Mouse (Mus musculus): ENCODE data around the gene Acbd4. TPM values are rescaled to one million over a fixed set of nuclear protein-coding genes. Genes with fewer than 3 reads are reported as not detected.

The Acbd4 gene
- polyA plus RNA-seq (2014; fragmentation: Illumina TruSeq; extraction: RNeasy Lipid Tissue Mini Kit (QIAGEN cat#74804); ENCODE audit: low read depth, low replicate concordance), result 7.2 TPM

GRCm38 (mm10) chr11:103101481-103101865, at the start of gene Acbd4, which contains the start of gene Plcd3:
Gene Acbd4, plus strand, starts transcription at chr11:103101682.
Gene Plcd3, minus strand, starts transcription at chr11:103101658.

GRCm38 (mm10) chr11:103116008-103116818, 14.7 kb downstream of the Acbd4 start, which contains the start of gene Hexim1:
Gene Hexim1, plus strand, starts transcription at chr11:103116231.

GRCm38 (mm10) chr11:103131701-103132575, 30.5 kb downstream of the Acbd4 start, which contains the start of gene Hexim2:
Gene Hexim2, plus strand, starts transcription at chr11:103132429.

Other genes starting within 250 kb of the Acbd4 start
- 36.6 TPM for gene Eftud2, start 220.7 kb upstream of the Acbd4 start, polyA plus RNA-seq (2014; fragmentation: Illumina TruSeq; extraction: RNeasy Lipid Tissue Mini Kit (QIAGEN cat#74804); ENCODE audit: low read depth, low replicate concordance)
- 0.41 TPM for gene Ccdc103, start 220.5 kb upstream of the Acbd4 start, polyA plus RNA-seq (2014; fragmentation: Illumina TruSeq; extraction: RNeasy Lipid Tissue Mini Kit (QIAGEN cat#74804); ENCODE audit: low read depth, low replicate concordance)
- not detected for gene Fam187a, start 216.5 kb upstream of the Acbd4 start, polyA plus RNA-seq (2014; fragmentation: Illumina TruSeq; extraction: RNeasy Lipid Tissue Mini Kit (QIAGEN cat#74804); ENCODE audit: low read depth, low replicate concordance)
- 0.76 TPM for gene Gfap, start 200.8 kb upstream of the Acbd4 start, polyA plus RNA-seq (2014; fragmentation: Illumina TruSeq; extraction: RNeasy Lipid Tissue Mini Kit (QIAGEN cat#74804); ENCODE audit: low read depth, low replicate concordance)
- not detected for gene Kif18b, start 176.6 kb upstream of the Acbd4 start, polyA plus RNA-seq (2014; fragmentation: Illumina TruSeq; extraction: RNeasy Lipid Tissue Mini Kit (QIAGEN cat#74804); ENCODE audit: low read depth, low replicate concordance)
- gene C1ql1, start 155.0 kb upstream of the Acbd4 start, polyA plus RNA-seq (2014; fragmentation: Illumina TruSeq; extraction: RNeasy Lipid Tissue Mini Kit (QIAGEN cat#74804); ENCODE audit: low read depth, low replicate concordance), result 0.41 TPM
- 18.6 TPM for gene Nmt1, start 73.5 kb upstream of the Acbd4 start, polyA plus RNA-seq (2014; fragmentation: Illumina TruSeq; extraction: RNeasy Lipid Tissue Mini Kit (QIAGEN cat#74804); ENCODE audit: low read depth, low replicate concordance)
- gene Dcakd, start 73.3 kb upstream of the Acbd4 start, polyA plus RNA-seq (2014; fragmentation: Illumina TruSeq; extraction: RNeasy Lipid Tissue Mini Kit (QIAGEN cat#74804); ENCODE audit: low read depth, low replicate concordance), result 20.1 TPM
- gene Plcd3, start within 50 bp of the Acbd4 start, polyA plus RNA-seq (2014; fragmentation: Illumina TruSeq; extraction: RNeasy Lipid Tissue Mini Kit (QIAGEN cat#74804); ENCODE audit: low read depth, low replicate concordance), result not detected
- 73.2 TPM for gene Hexim1, start 14.5 kb downstream of the Acbd4 start, polyA plus RNA-seq (2014; fragmentation: Illumina TruSeq; extraction: RNeasy Lipid Tissue Mini Kit (QIAGEN cat#74804); ENCODE audit: low read depth, low replicate concordance)
- gene Hexim2, start 30.7 kb downstream of the Acbd4 start, polyA plus RNA-seq (2014; fragmentation: Illumina TruSeq; extraction: RNeasy Lipid Tissue Mini Kit (QIAGEN cat#74804); ENCODE audit: low read depth, low replicate concordance), result 0.58 TPM
- gene Fmnl1, start 69.4 kb downstream of the Acbd4 start, polyA plus RNA-seq (2014; fragmentation: Illumina TruSeq; extraction: RNeasy Lipid Tissue Mini Kit (QIAGEN cat#74804); ENCODE audit: low read depth, low replicate concordance), result 2.2 TPM
- not detected for gene 1700023F06Rik, start 106.9 kb downstream of the Acbd4 start, polyA plus RNA-seq (2014; fragmentation: Illumina TruSeq; extraction: RNeasy Lipid Tissue Mini Kit (QIAGEN cat#74804); ENCODE audit: low read depth, low replicate concordance)
- not detected for gene Spata32, start 116.8 kb downstream of the Acbd4 start, polyA plus RNA-seq (2014; fragmentation: Illumina TruSeq; extraction: RNeasy Lipid Tissue Mini Kit (QIAGEN cat#74804); ENCODE audit: low read depth, low replicate concordance)
- not detected for gene Map3k14, start 165.8 kb downstream of the Acbd4 start, polyA plus RNA-seq (2014; fragmentation: Illumina TruSeq; extraction: RNeasy Lipid Tissue Mini Kit (QIAGEN cat#74804); ENCODE audit: low read depth, low replicate concordance)

Measured in adrenal gland, adult 10 weeks (tissue).